Mouse (Mus musculus): ENCODE data around the gene Abcc3.
"Not testable (repeated sequence)": the region's sequence is repeated elsewhere in the genome, so short reads cannot be mapped to it uniquely, and the experiment has no call there.

Abcc3 gene

GRCm38 (mm10) chr11:94402029-94402428 lies 9.2 kb upstream of the Abcc3 start:
- not testable (repeated sequence) for DNase-seq

GRCm38 (mm10) chr11:94400996-94401395 lies 8.2 kb upstream of the Abcc3 start:
- DNase-seq: no peak

GRCm38 (mm10) chr11:94394107-94394506 lies 1.3 kb upstream of the Abcc3 start:
- DNase-seq: no peak

- DNase-seq: not testable (repeated sequence)
Observed at GRCm38 (mm10) chr11:94393490-94393889, 693 bp upstream of the Abcc3 start.

- DNase-seq: no peak
Observed at GRCm38 (mm10) chr11:94391661-94392060, 1.1 kb downstream of the Abcc3 start.

GRCm38 (mm10) chr11:94390825-94391224 lies 2.0 kb downstream of the Abcc3 start:
- DNase-seq: no peak

GRCm38 (mm10) chr11:94389724-94390396 lies 2.9 kb downstream of the Abcc3 start:
- DNase-seq: no peak

- DNase-seq: no peak
Observed at GRCm38 (mm10) chr11:94389021-94389420, 3.8 kb downstream of the Abcc3 start.

- DNase-seq: no peak
Observed at GRCm38 (mm10) chr11:94387756-94388155, 5.0 kb downstream of the Abcc3 start.

- DNase-seq: peak; percentile 43
Observed at GRCm38 (mm10) chr11:94385977-94386771, 6.6 kb downstream of the Abcc3 start.

- no peak for DNase-seq
Observed at GRCm38 (mm10) chr11:94379736-94380135, 13.1 kb downstream of the Abcc3 start.

GRCm38 (mm10) chr11:94379061-94379460 lies 13.7 kb downstream of the Abcc3 start:
- DNase-seq: no peak

- DNase-seq: peak; percentile 70
Observed at GRCm38 (mm10) chr11:94374276-94374948, 18.4 kb downstream of the Abcc3 start.

- DNase-seq: peak; percentile 18
Observed at GRCm38 (mm10) chr11:94370809-94371208, 22.0 kb downstream of the Abcc3 start.

- DNase-seq: no peak
Observed at GRCm38 (mm10) chr11:94369981-94370380, 22.8 kb downstream of the Abcc3 start.

GRCm38 (mm10) chr11:94365340-94365739 lies 27.5 kb downstream of the Abcc3 start:
- no peak for DNase-seq

GRCm38 (mm10) chr11:94363690-94364089 lies 29.1 kb downstream of the Abcc3 start:
- no peak for DNase-seq

- no peak for DNase-seq
Observed at GRCm38 (mm10) chr11:94362101-94362500, 30.7 kb downstream of the Abcc3 start.

GRCm38 (mm10) chr11:94361166-94361870 lies 31.5 kb downstream of the Abcc3 start:
- DNase-seq: no peak

GRCm38 (mm10) chr11:94359168-94359567 lies 33.6 kb downstream of the Abcc3 start:
- no peak for DNase-seq

GRCm38 (mm10) chr11:94355521-94356217 lies 37.1 kb downstream of the Abcc3 start:
- DNase-seq: no peak

- DNase-seq: no peak
Observed at GRCm38 (mm10) chr11:94351094-94351493, 41.7 kb downstream of the Abcc3 start.
